Mouse (Mus musculus) adipocyte (in vitro differentiated cells): ENCODE results near the gene Vps13d.
"Not testable (repeated sequence)": the region's sequence is repeated elsewhere in the genome, so short reads cannot be mapped to it uniquely, and the experiment has no call there.

Source experiments
- DNase-seq: peaks from one replicate; pipeline ENCODE4 v3.0.0-alpha.2; 2016; ENCODE audit warnings: low spot score

Gene Vps13d

DNA sequence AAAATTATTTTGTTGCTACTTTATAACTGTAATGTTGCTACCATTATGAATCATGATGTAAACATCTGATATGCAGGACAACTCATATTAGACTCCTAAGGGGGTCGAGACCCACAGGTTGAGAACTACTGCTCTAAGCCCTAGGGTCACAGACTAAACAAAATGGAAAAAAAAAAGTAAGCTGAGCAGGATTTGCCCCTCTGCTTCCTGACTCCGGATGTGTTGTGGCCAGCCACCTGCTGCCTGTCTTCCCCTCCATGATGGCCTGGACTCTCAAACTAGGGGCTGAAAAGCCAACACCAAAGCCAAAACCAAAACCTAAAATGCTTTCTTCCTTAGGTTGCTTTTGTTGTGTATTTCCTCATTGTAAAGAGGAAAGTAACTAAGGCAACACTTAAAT is 16.3 kb upstream of the Vps13d start:
- DNase-seq = no peak

DNA sequence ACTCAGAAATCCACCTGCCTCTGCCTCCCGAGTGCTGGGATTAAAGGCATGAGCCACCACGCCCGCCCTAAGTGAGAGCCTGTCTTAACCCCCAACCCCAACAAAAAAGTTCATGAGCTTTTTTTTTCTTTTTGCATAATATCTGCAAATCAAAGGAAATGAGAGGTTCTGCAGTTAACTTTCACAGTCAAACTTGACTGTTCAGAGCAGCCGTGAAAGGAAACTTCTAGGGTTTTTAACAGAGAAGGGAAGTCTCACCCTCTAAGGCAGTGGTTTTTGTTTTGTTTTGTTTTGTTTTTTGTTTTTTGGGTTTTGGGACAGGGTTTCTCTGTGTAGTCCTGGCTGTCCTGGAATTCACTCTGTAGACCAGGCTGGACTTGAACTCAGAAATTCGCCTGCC is 15.8 kb upstream of the Vps13d start:
- DNase-seq = no peak

DNA sequence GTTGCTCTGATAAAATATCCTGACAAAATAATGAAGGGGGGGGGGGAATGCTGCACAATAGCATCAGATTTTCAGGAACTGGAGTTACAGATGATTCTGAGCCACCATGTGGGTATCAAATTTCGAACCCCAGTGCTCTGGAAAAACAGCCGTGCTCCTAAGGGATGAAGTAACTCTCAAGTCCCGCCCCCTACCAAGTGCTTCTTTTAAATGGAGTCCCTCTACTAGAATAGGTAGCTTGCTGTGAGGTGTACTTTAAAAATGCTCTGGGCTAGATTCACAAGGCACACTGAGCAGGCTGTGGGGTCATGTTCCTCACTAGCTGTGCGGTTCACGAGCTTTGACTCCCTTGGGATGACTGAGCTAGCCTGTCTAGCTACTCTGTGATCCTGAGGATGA is 14.9 kb upstream of the Vps13d start:
- DNase-seq = no peak

DNA sequence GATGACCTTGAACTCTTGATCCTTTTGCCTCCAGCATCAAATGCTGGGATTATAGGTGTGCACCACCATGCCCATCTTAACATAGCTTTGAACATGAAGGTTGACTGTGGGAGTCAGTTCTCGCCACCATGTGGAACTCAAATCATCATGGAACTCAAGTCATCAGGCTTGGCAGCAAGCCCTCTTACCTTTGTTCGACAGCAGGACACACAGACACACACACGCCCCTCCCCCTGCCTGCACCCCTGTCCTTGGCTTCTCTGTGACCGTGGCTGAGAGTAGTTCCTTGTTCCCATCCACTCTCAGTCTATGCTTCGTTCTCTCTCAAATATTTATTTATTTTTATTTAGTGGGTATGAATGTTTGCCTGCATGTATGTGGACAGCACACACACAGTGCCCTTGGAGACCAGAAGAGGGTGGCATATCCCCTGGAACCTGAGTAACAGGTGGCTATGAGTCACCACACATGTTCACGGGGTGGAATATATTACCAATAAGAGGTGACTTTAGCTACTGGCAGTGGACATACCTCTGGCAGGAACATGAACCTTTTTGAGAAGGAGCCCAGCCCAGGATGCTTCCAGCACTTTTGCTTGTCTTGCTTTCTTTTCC is 14.4 kb upstream of the Vps13d start:
- no peak for DNase-seq

DNA sequence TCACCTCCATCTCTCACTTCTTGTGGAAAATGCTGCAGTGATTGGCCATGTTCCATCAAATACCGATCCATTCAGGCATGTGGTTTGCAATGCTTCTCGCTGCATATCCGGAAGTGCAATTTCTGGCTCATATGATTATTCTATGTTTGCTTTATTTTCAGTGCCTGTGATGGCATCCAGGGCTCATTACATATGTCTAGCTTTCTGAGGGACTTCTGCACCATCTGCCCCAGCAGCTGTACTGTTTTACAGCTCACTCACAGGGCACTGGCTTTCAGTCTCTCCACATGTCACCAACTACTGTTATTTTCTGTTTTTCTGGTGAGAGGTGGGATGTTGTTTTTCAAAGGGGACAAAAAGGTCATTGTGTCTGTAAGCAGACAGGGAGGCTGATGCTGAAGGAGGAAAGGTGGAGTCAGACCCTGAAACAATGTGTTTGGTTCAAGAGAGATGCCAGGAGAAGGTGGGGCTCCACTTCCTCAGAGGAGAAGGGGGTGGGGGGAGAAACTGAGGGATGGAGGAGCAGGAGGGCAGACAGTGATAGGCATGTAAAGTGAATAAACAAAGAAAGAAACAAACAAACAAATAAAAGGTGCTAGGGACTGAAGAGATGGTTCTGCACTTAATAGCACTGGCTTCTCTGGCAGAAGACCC is 13.0 kb upstream of the Vps13d start:
- no peak for DNase-seq

DNA sequence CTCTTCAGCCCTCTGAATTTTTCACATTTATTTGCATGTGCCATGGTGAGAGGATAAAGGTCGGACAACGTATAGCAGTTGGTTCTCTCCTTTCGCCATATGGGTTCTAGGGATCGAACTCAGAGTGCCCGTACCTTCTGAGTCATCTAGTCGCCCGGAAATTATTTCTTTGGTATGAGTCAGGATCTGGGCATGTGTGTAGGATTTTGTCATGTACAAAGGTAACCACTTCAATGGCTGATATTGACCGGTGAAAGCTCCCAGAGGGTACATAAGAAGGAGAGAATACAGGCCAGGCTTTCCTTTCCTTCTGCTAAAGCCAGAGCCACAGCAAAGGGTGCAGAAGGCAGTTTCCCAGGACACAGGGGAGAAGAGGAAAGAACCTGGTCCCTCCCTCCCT is 10.0 kb upstream of the Vps13d start:
- DNase-seq = no peak

DNA sequence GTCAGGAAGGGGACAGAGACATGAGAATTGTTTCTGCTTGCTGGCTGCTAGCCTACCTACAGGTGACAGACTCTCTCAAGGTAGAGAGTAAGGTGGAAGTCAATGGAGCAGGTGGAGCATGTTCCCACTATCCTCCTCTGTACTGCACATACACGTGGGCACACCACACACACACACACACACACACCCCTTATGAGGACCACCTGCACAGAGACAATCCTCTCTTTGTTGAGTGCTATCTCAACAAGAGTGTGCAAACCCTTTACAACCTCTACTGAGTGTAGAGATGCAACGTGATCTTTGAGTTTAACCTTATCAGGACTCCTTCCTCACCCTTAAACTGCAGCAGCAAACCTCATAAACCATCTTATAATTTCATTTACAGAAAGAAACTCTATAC is 8.5 kb upstream of the Vps13d start:
- no peak for DNase-seq

DNA sequence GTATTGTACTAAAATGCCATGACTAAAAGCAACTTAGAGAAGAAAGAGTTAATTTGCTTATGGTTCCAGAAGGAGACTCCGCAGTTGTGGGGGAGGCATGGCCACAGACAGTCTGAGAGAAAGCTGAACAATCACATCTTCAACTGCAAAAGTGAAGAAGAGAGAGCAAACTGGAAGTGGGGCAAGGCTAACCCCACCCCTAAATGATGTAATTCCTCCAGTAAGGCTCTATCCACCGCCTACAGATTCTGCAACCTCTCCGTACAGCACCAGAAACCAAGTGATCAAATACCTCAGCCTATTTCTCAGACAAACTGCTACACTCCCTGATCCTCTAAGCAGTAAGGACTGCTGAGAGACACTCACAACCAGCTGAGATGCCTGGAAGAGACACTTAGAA is 6.6 kb upstream of the Vps13d start:
- DNase-seq = peak; percentile 32

DNA sequence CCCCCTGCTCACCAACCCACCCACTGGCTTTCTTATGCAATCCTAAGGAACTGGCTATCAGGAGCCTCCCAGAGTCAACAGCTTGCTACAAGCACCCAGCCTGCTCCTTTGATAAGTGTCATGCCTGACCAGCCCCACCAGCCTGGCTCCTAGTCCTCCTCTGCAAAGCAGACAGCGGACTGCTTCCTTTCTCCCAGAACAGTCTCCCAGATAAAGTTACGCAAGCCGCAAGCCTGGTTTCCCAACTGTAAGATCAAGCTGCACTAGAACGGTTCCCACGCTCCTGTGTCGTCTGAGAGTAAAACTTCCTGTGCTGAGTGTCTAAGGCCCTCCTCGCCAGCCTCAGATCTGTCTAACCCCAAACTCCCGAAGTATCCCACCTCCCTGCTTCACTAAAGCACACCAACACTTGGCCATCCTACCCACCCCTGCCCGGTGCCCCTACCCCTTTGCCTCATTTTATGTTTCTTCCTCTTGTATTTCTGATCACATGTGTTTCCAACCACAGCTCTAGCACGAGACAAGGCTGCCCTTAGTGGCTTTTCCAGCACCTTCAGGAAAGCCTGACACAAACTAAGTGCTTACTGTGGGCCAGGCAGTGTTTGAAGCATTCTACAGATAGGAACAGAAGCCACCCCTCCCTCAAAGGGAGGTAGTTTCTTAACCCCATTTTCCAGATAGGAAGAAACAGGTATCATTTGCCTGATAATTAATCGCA is 5.3 kb upstream of the Vps13d start:
- DNase-seq = peak; percentile 89

DNA sequence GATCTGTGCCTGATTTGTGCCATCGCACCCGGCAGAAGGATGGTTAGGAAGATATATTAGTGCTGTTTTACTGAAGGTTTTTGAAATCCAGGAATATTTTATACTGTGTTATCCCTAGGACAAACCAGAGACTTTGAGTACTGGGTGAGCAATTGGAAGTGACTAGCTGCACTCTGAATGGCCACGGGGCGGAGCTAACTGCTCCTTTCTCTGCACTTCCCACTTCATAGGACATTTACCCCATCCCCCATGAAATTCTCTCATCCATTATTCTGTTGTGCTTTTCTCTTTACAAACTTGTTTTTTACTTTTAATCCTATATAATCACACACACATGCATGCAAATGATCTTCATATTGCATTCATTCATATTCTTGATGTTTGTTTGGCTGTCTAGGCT is 1.8 kb upstream of the Vps13d start:
- DNase-seq = peak; percentile 56

DNA sequence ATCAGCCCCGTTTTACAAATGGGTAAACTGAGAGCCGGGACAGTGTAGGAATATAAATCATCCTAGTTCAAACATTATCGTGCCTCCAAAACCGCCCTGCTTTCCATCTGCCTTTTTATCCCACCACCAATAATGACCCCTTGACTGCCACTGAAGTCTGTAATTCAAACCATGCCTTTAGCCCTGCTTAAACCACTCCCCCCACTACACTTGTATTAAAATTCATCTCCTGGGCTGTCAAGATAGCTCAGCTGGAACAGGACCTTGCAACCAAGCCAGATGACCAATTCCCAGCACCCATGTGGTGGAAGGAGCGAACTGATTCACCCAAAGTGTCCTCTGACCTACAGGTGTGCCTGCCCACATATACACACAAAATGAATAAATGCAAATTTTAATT is 367 bp upstream of the Vps13d start:
- no peak for DNase-seq

DNA sequence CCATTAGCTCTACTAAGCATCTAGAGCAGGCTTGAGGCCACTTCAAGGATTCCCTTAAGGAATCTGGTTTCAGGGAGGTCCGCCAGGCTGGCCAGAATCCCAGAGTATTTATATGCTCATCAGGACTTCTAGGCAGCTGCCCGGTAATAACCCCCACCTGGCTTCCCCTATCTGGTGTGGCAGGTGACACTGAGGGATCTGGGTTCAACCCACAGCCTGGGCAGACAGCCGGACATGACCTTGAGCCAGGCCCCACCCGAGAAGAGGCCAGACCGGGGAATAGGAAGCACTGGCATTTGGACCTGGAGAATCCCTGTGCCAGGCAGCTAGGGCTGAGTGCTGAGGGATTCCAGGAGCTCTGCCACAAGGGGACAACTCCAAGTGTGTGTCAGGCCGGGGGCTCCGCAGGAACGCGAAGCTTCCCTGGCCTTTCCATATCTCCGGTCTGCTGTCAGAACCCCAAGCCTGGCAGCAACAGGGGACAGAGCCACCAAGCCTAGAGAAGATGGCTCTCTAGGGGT is 754 bp downstream of the Vps13d start:
- peak; percentile 77 for DNase-seq

DNA sequence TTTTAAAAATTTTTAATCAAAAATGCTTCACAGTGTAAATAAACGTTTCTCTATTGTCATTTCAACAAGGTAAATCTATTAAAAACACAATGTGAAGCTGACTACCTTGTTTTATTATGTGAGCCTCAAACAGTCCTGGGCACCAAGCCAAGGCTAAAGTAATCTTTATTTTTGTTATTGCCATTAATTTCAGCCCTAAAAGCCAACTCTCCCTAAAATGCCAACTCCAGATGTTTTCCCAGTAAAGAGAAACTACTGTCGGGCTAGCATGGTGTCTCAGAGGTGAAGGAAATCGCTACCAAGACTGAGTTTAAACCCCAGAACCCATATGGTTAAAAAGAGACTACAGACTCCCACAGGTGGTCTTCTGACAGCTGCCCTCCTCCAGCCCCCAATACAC is 1.4 kb downstream of the Vps13d start:
- DNase-seq = peak; percentile 68

DNA sequence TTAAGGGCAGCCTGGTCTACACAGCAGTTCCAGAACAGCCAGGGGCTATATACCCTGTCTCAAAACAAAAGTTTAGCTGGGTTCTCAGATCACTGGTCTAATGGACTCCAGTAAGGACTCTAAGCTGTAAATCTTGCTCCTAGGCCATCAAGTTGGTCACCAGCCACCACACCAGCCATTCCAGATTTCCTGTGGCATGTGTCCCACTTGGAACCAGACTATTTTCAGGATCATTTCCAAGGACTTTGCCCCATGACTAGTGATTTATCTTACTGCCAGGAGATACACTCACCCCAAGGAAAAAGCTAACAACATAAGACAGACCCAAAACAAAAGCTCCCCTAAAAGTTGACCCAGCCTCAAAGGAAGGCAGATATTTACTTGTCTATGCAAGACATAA is 2.1 kb downstream of the Vps13d start:
- peak; percentile 89 for DNase-seq

DNA sequence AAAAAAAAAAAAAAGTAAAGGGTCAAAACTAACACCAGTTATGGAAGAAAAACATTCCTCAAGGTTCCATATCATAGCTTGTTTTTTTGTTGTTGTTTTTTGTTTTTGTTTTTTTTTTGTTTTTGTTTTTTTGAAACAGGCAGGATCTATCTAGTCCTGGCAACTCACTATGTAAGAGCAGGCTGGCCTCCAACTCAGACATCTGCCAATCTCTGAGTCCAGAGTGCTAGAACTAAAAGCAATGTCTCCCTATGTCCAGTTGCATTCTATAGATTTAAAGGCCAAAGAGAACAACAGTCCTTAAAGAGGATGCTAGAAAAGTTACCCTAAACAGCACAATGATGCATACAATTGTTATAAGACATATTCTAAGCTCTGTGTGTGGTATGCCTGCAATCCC is 6.2 kb downstream of the Vps13d start:
- DNase-seq = peak; percentile 70

DNA sequence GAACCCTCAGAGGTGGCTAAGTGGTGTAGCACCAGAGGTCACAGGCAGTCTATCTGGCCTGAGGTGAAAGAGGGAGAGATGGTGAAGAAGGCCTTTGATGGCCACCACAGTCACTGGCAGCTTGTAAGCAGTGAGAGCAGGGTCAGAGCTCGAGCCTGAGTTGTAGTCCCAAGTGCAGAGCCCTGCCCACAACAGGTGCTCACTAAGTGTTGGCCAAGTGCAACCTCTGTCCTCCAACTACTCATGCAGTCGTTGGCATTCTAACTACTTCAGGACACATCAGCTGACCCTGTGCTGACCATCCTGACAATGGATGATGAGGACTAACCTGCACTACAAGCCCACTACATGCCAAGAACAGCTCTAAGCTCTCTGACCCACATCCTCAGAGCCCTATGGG is 7.2 kb downstream of the Vps13d start:
- peak; percentile 29 for DNase-seq

DNA sequence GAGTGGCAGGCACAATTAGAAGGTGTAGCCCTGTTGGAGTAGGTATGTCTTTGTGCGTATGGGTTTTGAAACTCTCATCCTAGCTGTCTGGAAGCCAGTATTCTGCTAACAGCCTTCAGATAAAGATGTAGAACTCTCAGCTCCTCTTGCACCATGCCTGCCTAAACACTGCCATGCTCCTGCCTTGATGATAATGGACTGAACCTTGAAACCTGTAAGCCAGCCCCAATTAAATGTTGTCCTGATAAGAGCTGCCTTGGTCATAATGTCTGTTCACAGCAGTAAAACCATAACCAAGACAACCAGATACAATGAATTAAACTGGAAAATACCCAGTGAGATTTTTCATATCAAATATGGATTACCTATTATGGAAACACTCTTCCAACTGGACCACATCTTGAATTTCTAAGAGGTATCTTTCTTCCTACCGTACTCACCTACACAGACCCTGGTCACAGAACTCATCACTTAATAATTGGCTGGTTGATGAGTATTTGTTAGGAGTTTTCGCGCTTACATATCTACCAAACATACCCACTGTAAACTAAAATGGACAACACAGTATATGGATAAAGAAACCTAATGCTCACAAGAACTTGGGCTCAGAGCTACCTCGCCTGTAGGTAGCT is 15.8 kb downstream of the Vps13d start:
- DNase-seq = no peak

DNA sequence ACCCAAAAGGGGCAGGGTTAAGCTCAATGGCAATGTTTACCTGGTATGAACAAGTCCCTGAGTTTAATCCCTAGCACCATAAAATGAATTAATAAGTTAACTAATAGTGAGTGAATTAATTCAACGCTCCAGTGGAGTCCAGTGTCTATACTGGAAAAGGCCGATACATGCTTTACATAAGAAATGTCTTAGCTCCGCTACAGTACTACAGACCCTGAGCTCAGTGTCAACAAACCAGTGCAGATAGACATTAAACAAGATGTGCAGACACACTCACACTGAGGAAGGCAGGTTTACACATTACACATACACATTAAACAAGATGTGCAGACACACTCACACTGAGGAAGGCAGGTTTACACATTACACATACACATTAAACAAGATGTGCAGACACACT is 29.3 kb downstream of the Vps13d start:
- DNase-seq = not testable (repeated sequence)

DNA sequence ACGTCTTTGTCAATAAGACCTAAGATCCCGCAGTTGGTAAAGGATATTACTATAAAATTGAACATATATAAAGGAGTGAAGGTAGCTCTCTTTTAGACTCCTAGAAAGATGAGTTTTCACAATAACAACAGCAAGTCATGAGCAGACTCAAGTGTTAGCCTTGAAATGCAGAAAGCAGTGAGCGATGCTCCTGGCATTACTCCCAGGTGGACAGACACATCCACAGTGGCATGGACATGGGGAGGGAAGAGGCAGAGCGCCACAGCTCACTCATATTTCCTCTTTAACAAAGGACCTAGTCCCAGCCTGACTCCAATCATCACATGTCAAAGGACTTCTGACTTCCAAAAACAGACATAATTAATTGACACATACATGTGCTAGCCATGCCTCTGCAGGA is 30.7 kb downstream of the Vps13d start:
- DNase-seq = no peak

DNA sequence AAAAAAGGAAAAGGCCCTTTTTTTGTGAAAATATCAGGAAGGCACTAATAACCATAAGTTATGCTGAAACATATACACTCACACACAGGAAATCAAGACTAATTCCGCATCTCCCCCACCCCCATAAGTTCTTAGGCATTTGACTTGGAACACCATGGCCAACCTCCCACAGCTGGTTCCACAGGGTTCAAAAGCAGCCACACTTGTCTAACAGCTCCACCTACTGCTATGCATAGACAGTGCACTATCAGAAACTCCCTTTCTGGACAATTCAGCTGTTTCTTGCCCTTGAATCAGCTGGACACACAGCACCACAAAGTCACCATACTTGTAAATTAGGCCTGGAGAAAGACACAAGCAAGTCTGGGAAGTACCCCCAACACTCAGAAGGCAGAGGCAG is 33.6 kb downstream of the Vps13d start:
- DNase-seq = peak; percentile 26

DNA sequence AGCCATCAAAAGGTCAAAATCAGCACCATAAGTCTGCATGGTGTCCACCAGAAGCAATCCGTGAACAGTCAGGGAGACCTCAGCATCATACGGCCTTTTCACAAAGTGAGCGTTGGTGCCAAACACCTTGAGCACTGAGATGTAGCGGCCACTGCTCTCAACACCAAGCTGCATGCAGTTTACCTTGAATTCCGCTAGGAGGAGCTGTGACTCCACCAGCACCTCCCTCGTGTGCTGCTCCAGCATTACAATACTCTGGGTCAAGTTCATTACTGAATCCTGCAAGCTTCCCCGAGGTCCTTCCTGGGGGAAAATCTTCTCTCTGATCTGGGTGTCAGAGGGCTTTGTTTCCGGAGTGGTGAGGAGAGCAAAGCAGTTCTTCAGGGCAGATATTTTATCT is 38.8 kb downstream of the Vps13d start:
- peak; percentile 61 for DNase-seq

DNA sequence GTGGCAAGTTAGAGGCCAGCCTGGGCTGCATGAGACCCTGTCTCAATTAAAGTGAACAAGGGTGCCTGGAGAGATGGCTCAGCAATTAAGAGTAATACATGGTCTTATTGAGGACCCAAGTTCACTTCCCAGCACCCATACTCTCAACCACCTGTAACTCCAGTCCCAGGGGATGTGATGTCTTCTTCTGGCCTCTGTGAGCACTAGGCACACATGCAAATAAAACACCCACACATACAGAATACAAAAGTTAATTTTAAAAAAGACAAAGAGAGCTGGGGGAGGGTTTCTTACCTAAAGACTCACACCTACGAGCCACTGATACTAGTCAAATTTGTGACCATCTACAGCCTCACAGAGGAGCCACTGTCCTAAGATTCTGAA is 43.7 kb downstream of the Vps13d start:
- DNase-seq = no peak
